Mouse (Mus musculus): Measurements from ENCODE around the gene Ssxb1. TPM values are rescaled to one million over a fixed set of nuclear protein-coding genes. Genes with fewer than 3 reads are reported as not detected.
"Not testable (repeated sequence)": the region's sequence is repeated elsewhere in the genome, so short reads cannot be mapped to it uniquely, and the experiment has no call there.

The Ssxb1 gene
- total RNA-seq (2021): not detected
- long read RNA-seq: 0 reads

- not testable (repeated sequence) for DNase-seq (ENCODE audit: low spot score in 2 of 2)
Measured at GRCm38 (mm10) chrX:8413005-8413404, at the start of gene Ssxb1. Gene Ssxb1, plus strand, starts transcription at chrX:8413305.

GRCm38 (mm10) chrX:8366678-8367077, 46.4 kb upstream of the Ssxb1 start, which contains the start of gene Ssxb9:
Gene Ssxb9, plus strand, starts transcription at chrX:8366978.
- DNase-seq (ENCODE audit: low spot score in 2 of 2): not testable (repeated sequence)

- DNase-seq (ENCODE audit: low spot score in 2 of 2): not testable (repeated sequence)
Measured at GRCm38 (mm10) chrX:8461626-8462025, 48.5 kb downstream of the Ssxb1 start, which contains the start of gene Ssxb2. Gene Ssxb2, minus strand, starts transcription at chrX:8461726.

Other genes starting within 250 kb of the Ssxb1 start
- 10 to 100 TPM; 13.2 to 13.4 TPM for gene Tbc1d25, start 237.1 kb upstream of the Ssxb1 start, total RNA-seq (2021)
- 10 to 100 TPM; 28.2 to 29.0 TPM for gene Ebp, start 219.8 kb upstream of the Ssxb1 start, total RNA-seq (2021)
- 100 to 1,000 TPM in 1 of 2 experiments, 10 to 100 TPM in 1; 95.4 to 105 TPM for gene Porcn, start 206.8 kb upstream of the Ssxb1 start, total RNA-seq (2021)
- 10 to 100 TPM; 22.9 to 23.8 TPM for gene Ftsj1, start 160.9 kb upstream of the Ssxb1 start, total RNA-seq (2021)
- gene Slc38a5, start 142.2 kb upstream of the Ssxb1 start, total RNA-seq (2021): 1 to 10 TPM; 2.0 to 2.1 TPM
- gene Ssxb10, start 85.9 kb upstream of the Ssxb1 start, total RNA-seq (2021): not detected
- gene Ssxb9, start 46.3 kb upstream of the Ssxb1 start, total RNA-seq (2021): not detected
- gene Ssxb2, start 48.4 kb downstream of the Ssxb1 start, total RNA-seq (2021): not detected
- gene Gm14459, start 111.6 kb downstream of the Ssxb1 start, total RNA-seq (2021): not detected
- not detected for gene Ssxb6, start 134.9 kb downstream of the Ssxb1 start, total RNA-seq (2021)
- gene Ssxb3, start 178.5 kb downstream of the Ssxb1 start, total RNA-seq (2021): not detected